Mouse (Mus musculus) c-Kit-positive CD71-positive TER-119-positive erythroid progenitor cells, embryonic 14.5 days (primary cell): ENCODE results near the gene Thsd7a.

Source experiments
- DNase-seq: peaks from one replicate; pipeline ENCODE4 v3.0.0-alpha.2; 2013; ENCODE audit warnings: low spot score

Gene Thsd7a

GRCm38 (mm10) chr6:12748787-12749530 is at the start of gene Thsd7a:
Gene Thsd7a, minus strand, starts transcription at chr6:12749410.
- no peak for DNase-seq

GRCm38 (mm10) chr6:12787129-12787528 is 37.9 kb upstream of the Thsd7a start:
- no peak for DNase-seq

- DNase-seq: no peak
Measured at GRCm38 (mm10) chr6:12786378-12786982, 37.3 kb upstream of the Thsd7a start.

- no peak for DNase-seq
Measured at GRCm38 (mm10) chr6:12784918-12785618, 35.9 kb upstream of the Thsd7a start.

- no peak for DNase-seq
Measured at GRCm38 (mm10) chr6:12772799-12773198, 23.6 kb upstream of the Thsd7a start.

- DNase-seq: no peak
Measured at GRCm38 (mm10) chr6:12765191-12765590, 16.0 kb upstream of the Thsd7a start.

- DNase-seq: no peak
Measured at GRCm38 (mm10) chr6:12764606-12765005, 15.4 kb upstream of the Thsd7a start.

- no peak for DNase-seq
Measured at GRCm38 (mm10) chr6:12763816-12764215, 14.6 kb upstream of the Thsd7a start.

GRCm38 (mm10) chr6:12759328-12760193 is 10.4 kb upstream of the Thsd7a start:
- no peak for DNase-seq

GRCm38 (mm10) chr6:12752297-12752696 is 3.1 kb upstream of the Thsd7a start:
- no peak for DNase-seq

GRCm38 (mm10) chr6:12750441-12750840 is 1.2 kb upstream of the Thsd7a start:
- no peak for DNase-seq

- DNase-seq: no peak
Measured at GRCm38 (mm10) chr6:12749531-12750210, 461 bp upstream of the Thsd7a start.

GRCm38 (mm10) chr6:12748454-12748786 is 790 bp downstream of the Thsd7a start:
- DNase-seq: no peak

GRCm38 (mm10) chr6:12747856-12748450 is 1.3 kb downstream of the Thsd7a start:
- no peak for DNase-seq

GRCm38 (mm10) chr6:12742791-12743190 is 6.4 kb downstream of the Thsd7a start:
- no peak for DNase-seq

- no peak for DNase-seq
Measured at GRCm38 (mm10) chr6:12733924-12734323, 15.3 kb downstream of the Thsd7a start.

GRCm38 (mm10) chr6:12716071-12716470 is 33.1 kb downstream of the Thsd7a start:
- DNase-seq: no peak

GRCm38 (mm10) chr6:12712581-12712980 is 36.6 kb downstream of the Thsd7a start:
- DNase-seq: no peak

- DNase-seq: no peak
Measured at GRCm38 (mm10) chr6:12702925-12703324, 46.3 kb downstream of the Thsd7a start.

GRCm38 (mm10) chr6:12699089-12699488 is 50.1 kb downstream of the Thsd7a start:
- DNase-seq: no peak

- no peak for DNase-seq
Measured at GRCm38 (mm10) chr6:12693689-12694088, 55.5 kb downstream of the Thsd7a start.
